Mouse (Mus musculus) embryonic facial prominence, embryonic 14.5 days (tissue): Measurements from ENCODE around the gene Edil3. TPM values are rescaled to one million over a fixed set of nuclear protein-coding genes. Genes with fewer than 3 reads are reported as not detected.

Experiments
- ATAC-seq: fragments of 200-750 bp; cut with Nextera tagmentation; 2 replicates; pipeline ENCODE4 v1.8.0; 2017; ENCODE audit warnings: low read depth, moderate number of reproducible peaks, moderate TSS enrichment
- DNase-seq: peaks from one replicate; pipeline ENCODE4 v3.0.0-alpha.2; 2015; ENCODE audit warnings: low spot score
- H3K27ac ChIP-seq: fragments of 300-500 bp; sonication (generic); replicated peaks from 2 replicates; pipeline ENCODE4 v1.5.1; 2014; ENCODE audit warnings: low read depth, mild to moderate bottlenecking, low read length, moderate library complexity
- H3K27me3 ChIP-seq: fragments of 300-500 bp; sonication (generic); replicated peaks from 2 replicates; pipeline ENCODE4 v1.6.1; 2014; ENCODE audit warnings: low read length; ENCODE audit not compliant: control insufficient read depth, insufficient read depth
- H3K36me3 ChIP-seq: fragments of 300-500 bp; sonication (generic); 2 replicates; pipeline ENCODE4 v1.6.1; 2014; ENCODE audit warnings: low read length, mixed read lengths; ENCODE audit not compliant: control insufficient read depth, insufficient read depth
- H3K4me1 ChIP-seq: fragments of 300-500 bp; sonication (generic); 2 replicates; pipeline ENCODE4 v1.6.1; 2014; ENCODE audit warnings: antibody characterized with exemption, low read length; ENCODE audit not compliant: control insufficient read depth, insufficient read depth
- H3K4me2 ChIP-seq: fragments of 300-500 bp; sonication (generic); 2 replicates; pipeline ENCODE4 v1.6.1; 2014; ENCODE audit warnings: low read depth, mild to moderate bottlenecking, low read length, moderate library complexity, mixed read lengths
- H3K4me3 ChIP-seq: fragments of 300-500 bp; sonication (generic); 2 replicates; pipeline ENCODE4 v1.5.1; 2014; ENCODE audit warnings: low read depth, mild to moderate bottlenecking, low read length
- H3K9ac ChIP-seq: fragments of 300-500 bp; sonication (generic); 2 replicates; pipeline ENCODE4 v1.6.1; 2014; ENCODE audit warnings: low read depth, mild to moderate bottlenecking, low read length, moderate library complexity, mixed read lengths
- H3K9me3 ChIP-seq: fragments of 300-500 bp; sonication (generic); 2 replicates; pipeline ENCODE4 v1.6.1; 2016; ENCODE audit warnings: low read length; ENCODE audit not compliant: control insufficient read depth
- WGBS: fragments of 180-500 bp; shearing (Covaris S2); extraction: QIAGEN DNeasy Blood & Tissue Kit; methylation state at CpG from one replicate; pipeline ENCODE4 v1.1.7; 2014; 5-methylcytosine and 5-hydroxymethylcytosine counted together
- polyA plus RNA-seq: library from polyadenylated mRNA; unstranded; fragments of >200 nt; fragmentation: Nextera tagmentation; extraction: Ambion mirVana; gene quantifications from 2 replicates; pipeline ENCODE4 v1.2.1, GENCODE M21; 2014

Edil3 gene
- polyA plus RNA-seq, 1 experiment from 2014 or later: 17.4 TPM

DNA sequence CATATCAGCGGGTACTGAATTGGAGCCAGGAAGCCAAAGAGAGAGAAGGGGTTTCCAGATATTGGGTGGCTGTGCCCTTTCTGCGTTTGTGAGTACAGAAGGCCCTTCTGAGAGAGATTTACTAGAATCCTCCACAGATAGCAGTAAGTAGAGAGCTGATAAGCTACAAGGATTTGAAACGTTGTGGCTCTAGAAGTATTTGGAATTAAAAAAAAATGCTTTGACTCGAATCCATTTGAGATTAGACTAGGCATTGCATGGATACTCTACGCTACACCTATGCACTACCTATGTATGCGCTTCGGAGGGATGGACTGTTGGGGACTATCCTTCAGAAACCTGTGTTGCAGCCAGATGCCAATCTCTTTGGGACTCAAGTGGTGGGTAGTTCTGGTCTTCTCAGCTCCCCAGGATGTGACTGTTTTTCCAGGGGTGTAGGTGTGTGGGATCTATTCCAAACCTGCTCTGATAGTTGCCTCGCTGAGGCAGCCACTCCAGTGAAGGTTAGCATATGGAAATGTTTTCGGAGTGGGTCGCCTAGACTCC, 1.8 kb downstream of the Edil3 start:
- DNase-seq: no peak

GRCm38 (mm10) chr13:88823522-88824419, 2.5 kb downstream of the Edil3 start:
- Histone ChIP-seq H3K9ac (peak overlapping the region; percentile 53), H3K36me3 (no peaks in the 10 kb centered on the region), H3K27me3 (no peaks in the 10 kb centered on the region), H3K4me1 (peaks cover 7% of the 10 kb centered on the region), H3K9me3 (no peaks in the 10 kb centered on the region), H3K4me3 (peak overlapping the region; percentile 71), H3K27ac (no peak overlapping the region; the same call in 1 of the 2 replicates), H3K4me2 (peak overlapping the region; percentile 86)
- DNase-seq (peak; percentile 79), ATAC-seq (peak; percentile 56)
- WGBS: under 1% methylated on average over 25 of the region's 25 CpGs

More for the DNA sequence above, 1.8 kb downstream of the Edil3 start:
- no peak; the same call in 1 of the 2 replicates for ATAC-seq
- Histone ChIP-seq H3K27ac (no peak overlapping the region; the same call in 1 of the 2 replicates), H3K4me1 (peaks cover 7% of the 10 kb centered on the region), H3K9ac (no peak overlapping the region), H3K36me3 (no peaks in the 10 kb centered on the region), H3K4me2 (peak overlapping the region; percentile 86), H3K27me3 (no peaks in the 10 kb centered on the region), H3K4me3 (peak overlapping the region; percentile 71), H3K9me3 (no peaks in the 10 kb centered on the region)
- 13% methylated on average over 10 of the region's 10 CpGs for WGBS

GRCm38 (mm10) chr13:88824441-88824840, 3.2 kb downstream of the Edil3 start:
- no peak overlapping the region for H3K9ac ChIP-seq
- no peaks in the 10 kb centered on the region for H3K36me3 ChIP-seq
- 29% methylated on average over 4 of the region's 4 CpGs for whole genome bisulfite sequencing
- H3K4me3 ChIP-seq: peak overlapping the region; percentile 71
- no peaks in the 10 kb centered on the region for H3K27me3 ChIP-seq
- peaks cover 7% of the 10 kb centered on the region for H3K4me1 ChIP-seq
- ATAC-seq (no peak), DNase-seq (no peak)
- peak overlapping the region; percentile 86 for H3K4me2 ChIP-seq
- no peak overlapping the region for H3K27ac ChIP-seq
- no peaks in the 10 kb centered on the region for H3K9me3 ChIP-seq

- ATAC-seq (peak; percentile 72), DNase-seq (peak; percentile 46)
- WGBS: 37% methylated on average over 10 of the region's 10 CpGs
- H3K4me3 ChIP-seq: no peak overlapping the region
- H3K27me3 ChIP-seq: no peaks in the 10 kb centered on the region
- no peaks in the 10 kb centered on the region for H3K9me3 ChIP-seq
- H3K9ac ChIP-seq: no peak overlapping the region
- H3K4me2 ChIP-seq: 0 out of 2 replicates have a peak overlapping the region, but pooled peaks have one; percentile 11
- H3K36me3 ChIP-seq: no peaks in the 10 kb centered on the region
- no peaks in the 10 kb centered on the region for H3K4me1 ChIP-seq
- H3K27ac ChIP-seq: no peak overlapping the region
These were observed 7.1 kb downstream of the Edil3 start for GRCm38 (mm10) chr13:88828362-88828761.

GRCm38 (mm10) chr13:88833732-88834131, 12.5 kb downstream of the Edil3 start:
- H3K27me3 ChIP-seq: no peaks in the 10 kb centered on the region
- no peak overlapping the region for H3K9ac ChIP-seq
- H3K36me3 ChIP-seq: no peaks in the 10 kb centered on the region
- H3K4me3 ChIP-seq: no peak overlapping the region
- no peaks in the 10 kb centered on the region for H3K9me3 ChIP-seq
- no peak overlapping the region for H3K4me2 ChIP-seq
- no peak overlapping the region for H3K27ac ChIP-seq
- ATAC-seq (no peak), DNase-seq (no peak)
- WGBS: 82% methylated on average over 1 of the region's 1 CpGs
- H3K4me1 ChIP-seq: no peaks in the 10 kb centered on the region

GRCm38 (mm10) chr13:88849739-88850138, 28.5 kb downstream of the Edil3 start:
- H3K4me1 ChIP-seq: no peaks in the 10 kb centered on the region
- H3K36me3 ChIP-seq: no peaks in the 10 kb centered on the region
- no peak for ATAC-seq
- no peaks in the 10 kb centered on the region for H3K27me3 ChIP-seq
- no peak overlapping the region for H3K4me3 ChIP-seq
- no peak overlapping the region for H3K27ac ChIP-seq
- no peak overlapping the region for H3K4me2 ChIP-seq
- no peaks in the 10 kb centered on the region for H3K9me3 ChIP-seq
- H3K9ac ChIP-seq: no peak overlapping the region
- 92% methylated on average over 4 of the region's 4 CpGs for WGBS
- DNase-seq: no peak

DNA sequence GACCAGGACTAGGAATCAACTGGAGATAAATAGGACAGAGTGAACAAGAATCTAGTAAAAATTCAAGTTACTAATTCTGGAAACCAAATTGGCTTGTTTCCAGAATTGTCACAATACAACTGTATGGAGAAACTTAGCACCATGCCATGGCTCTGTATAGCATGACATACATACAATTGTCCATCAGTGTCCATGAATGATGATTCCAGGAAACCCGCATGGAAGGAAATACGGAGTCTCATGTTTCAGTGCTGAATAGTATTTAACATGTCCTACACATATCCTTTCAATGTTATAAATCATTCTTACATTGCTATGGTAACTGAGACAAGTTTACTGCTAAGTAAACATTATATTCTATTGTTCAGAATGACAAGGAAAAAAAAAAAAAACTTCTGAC, 58.7 kb downstream of the Edil3 start:
- Histone ChIP-seq H3K9me3 (no peaks in the 10 kb centered on the region), H3K4me2 (no peak overlapping the region), H3K4me3 (no peak overlapping the region), H3K27ac (no peak overlapping the region), H3K4me1 (no peaks in the 10 kb centered on the region), H3K27me3 (no peaks in the 10 kb centered on the region), H3K36me3 (no peaks in the 10 kb centered on the region), H3K9ac (no peak overlapping the region)
- ATAC-seq (no peak), DNase-seq (peak; percentile 1)
- 90% methylated on average over 2 of the region's 2 CpGs for WGBS

DNA sequence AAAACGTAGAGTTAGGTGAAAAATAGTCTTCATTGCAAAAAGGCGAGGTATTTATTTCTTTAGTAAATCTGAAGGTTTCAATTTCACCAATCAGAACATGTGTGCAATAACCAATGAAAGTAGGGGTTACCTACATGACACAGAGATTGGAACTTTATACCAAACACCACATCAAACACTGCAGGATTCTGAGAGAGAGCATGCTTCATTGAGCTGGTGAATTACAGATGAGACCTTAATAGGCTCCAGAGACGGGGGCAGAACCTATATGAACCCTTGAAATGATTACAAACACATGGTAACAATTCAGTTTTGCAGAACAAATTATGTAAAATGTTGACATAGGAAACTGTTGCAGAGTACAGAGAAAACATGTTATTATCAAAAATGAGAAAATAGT, 69.5 kb downstream of the Edil3 start:
- H3K36me3 ChIP-seq: no peaks in the 10 kb centered on the region
- 33% methylated on average over 3 of the region's 3 CpGs for WGBS
- H3K4me2 ChIP-seq: no peak overlapping the region
- no peaks in the 10 kb centered on the region for H3K9me3 ChIP-seq
- DNase-seq (peak; percentile 19), ATAC-seq (no peak)
- no peaks in the 10 kb centered on the region for H3K4me1 ChIP-seq
- no peaks in the 10 kb centered on the region for H3K27me3 ChIP-seq
- no peak overlapping the region for H3K27ac ChIP-seq
- no peak overlapping the region for H3K4me3 ChIP-seq
- H3K9ac ChIP-seq: no peak overlapping the region
